Mouse (Mus musculus): ENCODE data around the gene Spock1.

DNA sequence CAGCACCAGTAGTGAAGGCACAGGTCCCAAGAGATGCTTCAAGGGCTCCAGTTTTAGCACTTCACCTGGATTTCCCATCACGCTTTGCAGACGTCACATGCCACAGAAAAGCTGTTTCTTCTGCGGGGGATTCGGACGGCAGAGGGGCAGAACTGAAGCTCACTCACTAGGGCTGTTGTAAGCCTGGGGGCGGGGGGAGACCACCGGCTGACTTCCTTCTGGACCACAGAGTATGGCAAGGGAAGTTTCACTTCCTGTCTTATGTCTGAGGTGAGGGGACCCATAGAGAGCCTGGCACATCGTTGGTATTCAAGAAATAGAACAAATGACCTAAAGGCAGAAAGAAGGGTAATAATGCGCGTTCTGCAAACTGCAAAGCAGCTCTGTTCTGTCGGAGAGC is 392.4 kb downstream of the Spock1 start:
- TF ChIP-seq CTCF (conservative IDR thresholded peaks at IDR 0.05; ENCODE audit: low read length) (no peak), NANOG (IDR thresholded peaks at IDR 0.05; ENCODE audit: borderline replicate concordance, low read length) (no peak)
